Mouse (Mus musculus) stomach, postnatal 0 days (tissue): ENCODE data around the gene Cptp.

Experiments used
- CTCF ChIP-seq: IDR thresholded peaks from 2 replicates; pipeline ENCODE4 v1.5.1; 2016; ENCODE audit warnings: antibody characterized with exemption, low read depth, mild to moderate bottlenecking, moderate library complexity
- EP300 ChIP-seq: optimal IDR thresholded peaks from 2 replicates; pipeline ENCODE3; 2016; ENCODE audit warnings: antibody characterized with exemption

GRCm38 (mm10) chr4:155859318-155859717 lies 9.9 kb downstream of the Cptp start:
- no peak for TF ChIP-seq CTCF
- no peak for TF ChIP-seq EP300
